Mouse (Mus musculus) Patski (cell line): ENCODE data around the gene Exoc4. TPM values are rescaled to one million over a fixed set of nuclear protein-coding genes. Genes with fewer than 3 reads are reported as not detected.

Experiments
- ATAC-seq: fragments of 100-300 bp; one replicate; pipeline ENCODE4 v1.8.0; 2021
- CTCF ChIA-PET: fragments of 350-600 bp; sonication (Branson Sonifier 250); formaldehyde crosslinking; loops from one replicate; lab custom pipeline; 2022; ENCODE audit warnings: inconsistent platforms; lab: Charles Lee
- POLR2A ChIA-PET: fragments of 350-600 bp; sonication (Branson Sonifier 250); formaldehyde crosslinking; loops from one replicate; lab custom pipeline; 2022; ENCODE audit warnings: antibody characterized with exemption, inconsistent platforms; lab: Charles Lee
- DNase-seq: peaks from one replicate; pipeline ENCODE4 v3.0.0-alpha.2; 2011; ENCODE audit warnings: low read depth, low spot score
- H3K27me3 ChIP-seq: fragments of 371-371 bp; one replicate; pipeline ENCODE4 v1.5.1; 2021
- CTCF ChIP-seq: fragments of 100-300 bp; IDR thresholded peaks from one replicate; pipeline ENCODE4 v1.5.1; 2021
- in situ Hi-C: fragments of 300-500 bp; cut with MboI; formaldehyde crosslinking; loops from 3 replicates; pipeline ENCODE4 v1.11.1; 2018; ENCODE audit warnings: low pct_unique_long_range_greater_than_20kb, mixed read lengths
- polyA plus RNA-seq: library from polyadenylated mRNA; unstranded; gene quantifications from one replicate; pipeline ENCODE4 v1.2.3, GENCODE M21; 2021

The Exoc4 gene
- polyA plus RNA-seq, 1 experiment from 2014 or later = 71.3 TPM

- in situ Hi-C loops = no loop called here
- no peaks in the 10 kb centered on the region for H3K27me3 ChIP-seq
- ChIA-PET CTCF (interaction anchor here (1.2 kb wide), 1 partner anchor 18 kb away, joined by 3 read pairs; no protein-coding TSS in a partner anchor), POLR2A (no interaction called here)
- DNase-seq = no peak
- no peak for TF ChIP-seq CTCF
- no peak for ATAC-seq
These were observed 460.5 kb downstream of the Exoc4 start for GRCm38 (mm10) chr6:33709340-33709739.

DNA sequence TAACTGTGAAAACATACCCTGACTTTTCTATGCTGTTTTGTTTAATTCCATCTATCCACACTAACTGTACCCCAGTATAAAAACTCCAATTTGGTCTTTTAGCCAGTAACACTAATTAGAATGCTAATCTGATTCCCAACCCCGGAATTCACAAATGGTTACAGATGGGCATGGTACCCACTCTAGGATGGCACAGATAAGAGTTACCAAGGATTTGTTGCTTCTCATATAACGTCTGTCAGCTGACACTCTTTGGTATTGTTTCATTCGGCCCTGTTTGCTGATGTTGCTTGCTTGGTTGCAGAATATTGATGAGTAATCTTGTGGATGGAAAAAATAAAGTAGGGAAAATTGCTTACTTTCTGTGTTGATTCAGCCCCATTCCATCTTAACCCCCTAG, 462.9 kb downstream of the Exoc4 start:
- DNase-seq (peak; percentile 2), ATAC-seq (no peak)
- ChIA-PET POLR2A (interaction anchor here (0.6 kb wide), 1 partner anchor 367 kb away, joined by 3 read pairs; no protein-coding TSS in a partner anchor), CTCF (no interaction called here)
- no peaks in the 10 kb centered on the region for H3K27me3 ChIP-seq
- in situ Hi-C loops = no loop called here
- TF ChIP-seq CTCF = no peak

DNA sequence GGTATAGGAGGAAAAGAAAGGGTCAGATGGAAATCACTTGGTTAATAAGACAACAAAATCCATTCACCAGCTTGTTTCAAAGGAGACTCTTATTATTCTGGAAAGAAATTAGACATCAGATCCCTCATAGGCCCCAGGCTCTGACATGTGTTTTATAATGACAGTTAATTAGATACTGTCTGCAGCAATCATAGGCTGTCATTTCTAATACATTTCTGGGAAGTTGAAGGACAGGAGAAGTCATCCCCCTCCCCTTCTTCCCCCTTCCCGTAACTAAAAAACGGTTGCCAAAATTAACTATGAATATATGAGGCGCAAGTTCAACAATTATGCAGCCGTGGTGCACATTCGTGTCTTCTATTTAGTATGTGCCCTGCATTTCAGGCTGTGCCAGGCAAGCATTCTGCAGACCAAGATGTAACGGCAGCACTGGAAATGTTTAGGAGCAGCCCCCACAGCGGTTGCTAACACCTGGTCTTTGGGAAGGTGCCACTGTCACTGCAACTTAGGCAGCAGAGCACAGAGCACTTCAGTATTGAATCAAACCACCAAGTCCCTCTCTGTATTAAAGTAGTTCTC, 463.7 kb downstream of the Exoc4 start:
- H3K27me3 ChIP-seq = no peaks in the 10 kb centered on the region
- no peak for TF ChIP-seq CTCF
- CTCF ChIA-PET = no interaction called here
- ATAC-seq (no peak), DNase-seq (no peak)
- in situ Hi-C loops = no loop called here
- POLR2A ChIA-PET = interaction anchor here (0.6 kb wide), 1 partner anchor 367 kb away, joined by 3 read pairs; no protein-coding TSS in a partner anchor

DNA sequence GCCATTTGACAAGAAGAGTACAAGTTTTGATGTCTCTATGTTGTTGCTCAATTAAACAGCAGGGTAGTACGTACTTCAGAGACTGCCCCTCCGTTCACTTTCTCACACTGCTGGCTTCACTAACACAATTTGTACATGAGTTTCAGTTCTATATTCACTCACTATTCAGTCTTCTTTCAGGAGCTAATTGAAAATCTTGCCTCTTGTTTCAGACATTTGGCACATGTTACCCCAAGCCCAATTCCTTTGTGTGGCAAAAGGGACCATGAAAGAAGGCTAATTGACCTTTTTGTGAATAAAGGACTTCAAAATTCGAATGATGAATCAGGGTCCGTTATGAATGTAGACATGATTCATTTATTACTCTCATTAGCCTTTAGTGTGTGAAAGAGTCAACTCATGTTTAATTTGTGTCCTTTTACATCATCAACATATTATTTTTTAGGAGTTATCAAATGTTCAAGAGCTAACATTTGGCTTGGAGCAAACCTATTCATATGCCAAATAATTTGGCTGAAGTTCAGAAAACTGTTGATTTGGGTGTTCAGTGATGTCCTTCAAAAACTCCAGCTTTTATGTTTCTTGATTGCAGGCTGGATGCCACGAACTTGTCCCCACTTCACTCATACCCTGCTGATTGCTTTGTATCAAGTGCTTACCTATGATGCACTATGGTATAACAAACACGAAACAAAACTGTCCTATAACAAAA, 467.5 kb downstream of the Exoc4 start:
- in situ Hi-C loops = no loop called here
- no peak for DNase-seq
- ChIA-PET POLR2A (no interaction called here), CTCF (no interaction called here)
- TF ChIP-seq CTCF = no peak
- no peak for ATAC-seq
- H3K27me3 ChIP-seq = no peaks in the 10 kb centered on the region

GRCm38 (mm10) chr6:33721166-33721565, 472.3 kb downstream of the Exoc4 start:
- in situ Hi-C loops = no loop called here
- POLR2A ChIA-PET = interaction anchor here (1.3 kb wide), 1 partner anchor 12 kb away, joined by 4 read pairs; no protein-coding TSS in a partner anchor
- ATAC-seq (no peak), DNase-seq (peak; percentile 9)
- no peaks in the 10 kb centered on the region for H3K27me3 ChIP-seq
- no peak for TF ChIP-seq CTCF
- CTCF ChIA-PET = no interaction called here

DNA sequence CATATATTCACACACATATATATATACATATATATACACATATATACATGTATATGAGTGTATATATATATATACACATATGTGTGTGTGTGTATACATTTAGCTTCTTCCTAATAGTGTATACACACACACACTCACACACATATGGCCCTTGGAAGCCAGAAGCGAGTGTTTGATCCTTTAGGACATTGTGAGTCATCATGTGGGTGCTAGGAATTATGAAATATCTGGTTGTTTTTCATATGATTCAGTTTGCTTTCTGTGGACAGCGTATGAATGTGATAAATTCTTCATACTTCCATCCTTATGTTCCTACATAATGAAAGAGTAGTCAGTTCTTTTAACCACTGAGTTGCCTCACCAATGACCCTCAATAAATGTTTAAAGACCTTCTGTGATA, 473.9 kb downstream of the Exoc4 start:
- no peak for ATAC-seq
- no peak for DNase-seq
- POLR2A ChIA-PET = no interaction called here
- no peaks in the 10 kb centered on the region for H3K27me3 ChIP-seq
- in situ Hi-C loops = no loop called here
- CTCF ChIA-PET = interaction anchor here (0.8 kb wide), 1 partner anchor 8 kb away, joined by 3 read pairs; no protein-coding TSS in a partner anchor
- no peak for TF ChIP-seq CTCF

DNA sequence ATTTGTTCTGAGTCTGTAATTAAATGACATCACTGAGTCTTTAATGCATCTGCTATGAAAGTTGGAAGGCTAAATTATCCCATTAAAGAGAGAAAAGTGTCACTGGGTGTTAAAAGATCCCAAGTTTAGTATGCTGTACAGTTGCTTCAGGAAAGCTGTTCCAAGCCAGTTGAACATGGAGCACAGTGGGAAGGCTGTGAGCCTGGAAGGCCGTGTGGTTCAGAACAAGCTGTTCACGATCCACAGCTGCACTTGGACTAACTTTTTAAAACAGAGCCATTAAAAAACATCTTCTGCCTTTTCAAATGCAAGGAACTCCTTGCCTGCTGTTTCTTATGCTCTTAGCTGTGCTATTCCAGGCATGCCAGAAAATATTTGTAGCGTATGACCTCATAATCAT, 475.7 kb downstream of the Exoc4 start:
- DNase-seq (no peak), ATAC-seq (no peak)
- TF ChIP-seq CTCF = no peak
- H3K27me3 ChIP-seq = no peaks in the 10 kb centered on the region
- ChIA-PET CTCF (no interaction called here), POLR2A (no interaction called here)
- in situ Hi-C loops = no loop called here

- in situ Hi-C loops = no loop called here
These were observed 478.4 kb downstream of the Exoc4 start for GRCm38 (mm10) chr6:33727271-33727670.

GRCm38 (mm10) chr6:33732214-33732613, 483.3 kb downstream of the Exoc4 start:
- in situ Hi-C loops = no loop called here
- ChIA-PET CTCF (no interaction called here), POLR2A (no interaction called here)
- no peak for ATAC-seq
- no peak for TF ChIP-seq CTCF
- no peaks in the 10 kb centered on the region for H3K27me3 ChIP-seq
- no peak for DNase-seq

More at GRCm38 (mm10) chr6:33727271-33727670, 478.4 kb downstream of the Exoc4 start:
- no peaks in the 10 kb centered on the region for H3K27me3 ChIP-seq
- TF ChIP-seq CTCF = no peak
- POLR2A ChIA-PET = no interaction called here
- CTCF ChIA-PET = interaction anchor here (0.7 to 1.4 kb wide), 3 partner anchors 18 to 77 kb away, joined by 3 to 4 read pairs (median 3); no protein-coding TSS in a partner anchor
- ATAC-seq = peak; percentile 95
- peak; percentile 70 for DNase-seq

DNA sequence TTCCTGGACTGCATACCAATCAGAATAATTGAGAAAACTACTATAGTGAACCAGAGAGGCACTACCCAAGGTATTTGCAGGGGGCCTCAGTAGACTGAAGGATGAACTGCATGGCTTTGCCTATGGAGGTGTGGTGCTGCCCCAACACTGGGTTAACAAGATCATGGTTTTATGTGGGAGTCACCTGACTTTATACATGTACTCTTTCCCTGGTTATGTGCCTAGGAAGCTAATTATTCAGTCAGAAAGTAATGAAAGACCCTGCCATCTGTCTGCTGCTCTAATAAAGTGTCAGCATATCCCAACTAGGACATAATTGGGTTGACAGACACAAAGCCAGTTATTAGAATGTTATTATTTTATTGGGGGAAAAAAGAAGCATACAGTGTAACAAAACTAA, 484.7 kb downstream of the Exoc4 start:
- ChIA-PET CTCF (interaction anchor here (0.9 kb wide), 1 partner anchor 9 kb away, joined by 6 read pairs; no protein-coding TSS in a partner anchor), POLR2A (interaction anchor here (0.6 to 1.4 kb wide), 2 partner anchors 9 to 12 kb away, joined by 3 to 4 read pairs; no protein-coding TSS in a partner anchor)
- H3K27me3 ChIP-seq = no peaks in the 10 kb centered on the region
- ATAC-seq (no peak), DNase-seq (no peak)
- in situ Hi-C loops = no loop called here
- no peak for TF ChIP-seq CTCF

DNA sequence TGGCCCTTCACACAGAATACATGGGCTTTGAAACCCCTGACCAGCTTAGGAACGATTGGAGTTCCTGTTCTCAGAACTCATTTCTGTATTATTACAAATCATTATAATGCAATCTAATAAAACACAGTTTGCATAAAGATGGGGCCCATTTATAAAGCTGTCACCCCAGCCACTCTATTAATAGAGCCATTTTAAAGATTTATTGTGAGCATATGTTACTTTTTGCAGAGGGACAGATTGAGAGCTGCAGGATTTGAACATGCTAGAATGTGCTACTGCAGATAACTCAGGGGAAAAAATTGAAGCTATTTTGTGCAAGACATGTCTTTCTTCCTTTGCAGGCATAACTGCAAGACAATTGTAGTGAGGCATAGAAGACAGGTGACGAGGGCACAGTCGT, 485.1 kb downstream of the Exoc4 start:
- in situ Hi-C loops = no loop called here
- H3K27me3 ChIP-seq = no peaks in the 10 kb centered on the region
- CTCF ChIA-PET = interaction anchor here (0.9 kb wide), 1 partner anchor 9 kb away, joined by 6 read pairs; no protein-coding TSS in a partner anchor
- no peak for DNase-seq
- no peak for TF ChIP-seq CTCF
- ATAC-seq = no peak
- POLR2A ChIA-PET = interaction anchor here (0.6 to 1.4 kb wide), 2 partner anchors 9 to 13 kb away, joined by 3 to 4 read pairs; no protein-coding TSS in a partner anchor
